Mouse (Mus musculus) macrophage (primary cell): ENCODE data around the gene Pigx. TPM values are rescaled to one million over a fixed set of nuclear protein-coding genes. Genes with fewer than 3 reads are reported as not detected.
A peak's percentile ranks its signal among the peaks of the same experiment; 100 is the strongest.
"Not testable (repeated sequence)": the region's sequence is repeated elsewhere in the genome, so short reads cannot be mapped to it uniquely, and the experiment has no call there.

Source experiments
- H3K27ac ChIP-seq: fragments of 350-480 bp; formaldehyde crosslinking; 2 replicates; pipeline ENCODE4 v1.9.0; 2021
- H3K36me3 ChIP-seq: fragments of 350-480 bp; formaldehyde crosslinking; 2 replicates; pipeline ENCODE4 v1.9.0; 2021; ENCODE audit errors: inconsistent target
- H3K4me3 ChIP-seq: fragments of 350-480 bp; formaldehyde crosslinking; 2 replicates; pipeline ENCODE4 v1.9.0; 2021; ENCODE audit errors: inconsistent target
- H3K79me2 ChIP-seq: fragments of 350-480 bp; formaldehyde crosslinking; 2 replicates; pipeline ENCODE4 v1.9.0; 2021; ENCODE audit errors: inconsistent target
- WGBS: methylation state at CpG from one replicate; pipeline ENCODE4 v1.1.7; 2026; ENCODE audit warnings: inconsistent platforms; ENCODE audit not compliant: missing documents; 5-methylcytosine and 5-hydroxymethylcytosine counted together
- polyA plus RNA-seq: library from polyadenylated mRNA; stranded (reverse); fragments of 250-400 nt; gene quantifications from 3 replicates; pipeline ENCODE4 v1.2.4, GENCODE M21; 2018; ENCODE audit warnings: inconsistent platforms

Pigx gene
- polyA plus RNA-seq, 1 experiment from 2014 or later, result 30.5 TPM

DNA sequence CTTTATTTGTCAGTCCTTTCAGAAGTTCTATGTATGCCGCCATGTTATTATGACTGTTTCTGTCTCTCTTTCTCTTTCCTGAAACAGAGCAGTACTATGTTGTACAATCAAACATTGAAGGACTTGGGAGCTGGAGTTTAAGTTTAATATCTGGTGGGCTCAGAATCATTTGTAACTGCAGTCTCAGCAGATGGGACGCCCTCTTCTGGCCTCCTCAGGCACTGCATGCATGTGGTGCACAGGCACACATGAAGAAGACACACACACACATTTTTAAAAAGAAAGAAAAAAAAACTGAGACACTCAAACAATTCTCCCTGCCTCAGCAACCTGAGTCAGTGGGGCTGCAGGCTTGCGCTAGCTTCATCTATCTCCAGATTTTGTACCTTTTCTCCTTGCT is 20.9 kb upstream of the Pigx start:
- Histone ChIP-seq H3K36me3 (no peaks in the 10 kb centered on the region), H3K79me2 (no peaks in the 10 kb centered on the region), H3K27ac (no peak overlapping the region), H3K4me3 (no peak overlapping the region)
- WGBS, result 100% methylated on average over 3 of the region's 3 CpGs

- Histone ChIP-seq H3K4me3 (no peak overlapping the region), H3K36me3 (no peaks in the 10 kb centered on the region), H3K27ac (no peak overlapping the region), H3K79me2 (no peaks in the 10 kb centered on the region)
- WGBS, result 86% methylated on average over 5 of the region's 5 CpGs
Observed at GRCm38 (mm10) chr16:32116186-32116585, 16.6 kb upstream of the Pigx start.

GRCm38 (mm10) chr16:32115781-32116180 is 16.2 kb upstream of the Pigx start:
- Histone ChIP-seq H3K4me3 (no peak overlapping the region), H3K36me3 (no peaks in the 10 kb centered on the region), H3K79me2 (no peaks in the 10 kb centered on the region), H3K27ac (peak overlapping the region; percentile 94)
- WGBS, result 69% methylated on average over 6 of the region's 6 CpGs

GRCm38 (mm10) chr16:32114968-32115695 is 15.6 kb upstream of the Pigx start:
- no peaks in the 10 kb centered on the region for H3K36me3 ChIP-seq
- peak overlapping the region; percentile 94 for H3K27ac ChIP-seq
- no peak overlapping the region for H3K4me3 ChIP-seq
- H3K79me2 ChIP-seq, result no peaks in the 10 kb centered on the region
- 21% methylated on average over 15 of the region's 15 CpGs for WGBS

DNA sequence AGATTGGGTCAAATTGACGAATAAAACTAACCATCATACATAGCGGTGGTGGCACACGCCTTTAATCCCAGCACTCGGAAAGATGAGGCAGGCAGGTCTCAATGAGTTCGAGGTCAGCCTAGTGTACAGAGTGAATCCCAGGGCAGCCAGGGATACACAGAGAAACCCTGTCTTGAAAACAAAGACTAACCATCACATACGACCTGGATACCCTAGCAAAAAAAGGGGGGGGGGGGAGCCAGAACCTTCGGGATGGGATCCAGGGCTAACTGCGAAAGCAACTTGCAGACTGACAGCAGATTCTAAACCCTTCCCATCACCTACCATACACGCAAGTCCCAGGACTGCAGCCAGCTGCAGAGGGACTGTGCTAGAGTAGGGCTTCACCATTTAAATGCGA is 14.9 kb upstream of the Pigx start:
- Histone ChIP-seq H3K79me2 (no peaks in the 10 kb centered on the region), H3K4me3 (no peak overlapping the region), H3K36me3 (no peaks in the 10 kb centered on the region), H3K27ac (peak overlapping the region; percentile 94)
- 83% methylated on average over 8 of the region's 10 CpGs for WGBS

DNA sequence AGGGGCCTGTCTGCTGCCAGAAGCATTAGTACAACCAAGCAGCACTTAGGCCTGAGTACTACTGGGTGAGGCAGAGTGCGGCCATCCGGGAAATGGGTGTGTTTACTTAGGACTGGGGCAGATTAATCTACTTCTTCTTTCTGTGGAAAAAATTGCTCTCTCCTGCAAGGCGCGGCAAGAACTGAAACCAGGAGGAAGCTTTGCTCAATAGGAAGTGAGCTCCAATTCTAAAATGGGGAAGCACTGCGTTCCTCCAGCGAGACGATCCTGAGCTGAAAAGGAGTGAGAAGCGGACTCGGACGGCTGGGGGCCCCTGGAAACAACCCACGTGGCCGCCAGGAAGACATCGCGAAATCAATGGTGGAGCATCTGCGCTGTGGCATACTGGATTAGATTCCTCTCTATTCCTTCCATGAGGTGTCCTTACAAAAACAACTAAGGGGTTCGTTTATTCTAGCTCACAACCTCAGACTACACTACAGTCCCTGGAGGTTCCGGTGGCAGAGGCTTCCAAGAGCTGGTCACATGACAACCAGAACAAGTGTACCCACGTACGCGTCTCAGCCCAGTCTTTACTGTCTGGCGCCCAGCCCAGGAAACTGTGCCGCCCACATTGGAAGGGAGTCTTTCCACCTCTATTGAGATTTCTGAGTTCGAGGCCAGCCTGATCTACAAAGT is 14.1 kb upstream of the Pigx start:
- Histone ChIP-seq H3K36me3 (no peaks in the 10 kb centered on the region), H3K27ac (peak overlapping the region; percentile 94), H3K4me3 (peak overlapping the region; percentile 5; the same call in 1 of the 2 replicates), H3K79me2 (no peaks in the 10 kb centered on the region)
- WGBS, result under 1% methylated on average over 23 of the region's 23 CpGs

- WGBS, result 80% methylated on average over 15 of the region's 15 CpGs
- no peaks in the 10 kb centered on the region for H3K79me2 ChIP-seq
- H3K4me3 ChIP-seq, result no peak overlapping the region
- H3K27ac ChIP-seq, result 0 out of 2 replicates have a peak overlapping the region, but pooled peaks have one; percentile 10
- no peaks in the 10 kb centered on the region for H3K36me3 ChIP-seq
Observed at GRCm38 (mm10) chr16:32110951-32111699, 11.6 kb upstream of the Pigx start.

GRCm38 (mm10) chr16:32108578-32108977 is 9.0 kb upstream of the Pigx start:
- 16% methylated on average over 2 of the region's 2 CpGs for WGBS
- Histone ChIP-seq H3K79me2 (no peaks in the 10 kb centered on the region), H3K36me3 (no peaks in the 10 kb centered on the region), H3K4me3 (no peak overlapping the region), H3K27ac (no peak overlapping the region)

DNA sequence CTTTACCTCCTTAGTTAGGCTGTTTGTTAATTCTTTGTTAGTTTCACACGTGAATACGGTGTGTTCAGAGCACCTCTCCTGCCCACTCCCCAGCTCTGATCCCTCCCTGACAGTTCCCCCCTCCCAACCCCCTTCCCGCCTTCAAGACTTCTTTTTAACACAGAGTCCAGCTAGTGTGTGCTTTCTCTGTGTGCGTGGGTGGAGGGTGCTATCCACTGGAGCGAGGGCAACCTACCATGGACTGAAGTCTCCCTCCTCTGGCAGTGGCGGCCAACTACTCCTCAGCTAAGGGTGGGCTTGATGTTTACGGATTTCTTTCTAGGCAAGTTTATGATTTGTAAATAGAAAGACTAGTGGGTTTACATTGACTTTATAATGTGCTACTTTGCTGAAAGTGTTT is 8.6 kb upstream of the Pigx start:
- 28% methylated on average over 7 of the region's 7 CpGs for WGBS
- no peaks in the 10 kb centered on the region for H3K36me3 ChIP-seq
- no peaks in the 10 kb centered on the region for H3K79me2 ChIP-seq
- H3K4me3 ChIP-seq, result no peak overlapping the region
- no peak overlapping the region for H3K27ac ChIP-seq

DNA sequence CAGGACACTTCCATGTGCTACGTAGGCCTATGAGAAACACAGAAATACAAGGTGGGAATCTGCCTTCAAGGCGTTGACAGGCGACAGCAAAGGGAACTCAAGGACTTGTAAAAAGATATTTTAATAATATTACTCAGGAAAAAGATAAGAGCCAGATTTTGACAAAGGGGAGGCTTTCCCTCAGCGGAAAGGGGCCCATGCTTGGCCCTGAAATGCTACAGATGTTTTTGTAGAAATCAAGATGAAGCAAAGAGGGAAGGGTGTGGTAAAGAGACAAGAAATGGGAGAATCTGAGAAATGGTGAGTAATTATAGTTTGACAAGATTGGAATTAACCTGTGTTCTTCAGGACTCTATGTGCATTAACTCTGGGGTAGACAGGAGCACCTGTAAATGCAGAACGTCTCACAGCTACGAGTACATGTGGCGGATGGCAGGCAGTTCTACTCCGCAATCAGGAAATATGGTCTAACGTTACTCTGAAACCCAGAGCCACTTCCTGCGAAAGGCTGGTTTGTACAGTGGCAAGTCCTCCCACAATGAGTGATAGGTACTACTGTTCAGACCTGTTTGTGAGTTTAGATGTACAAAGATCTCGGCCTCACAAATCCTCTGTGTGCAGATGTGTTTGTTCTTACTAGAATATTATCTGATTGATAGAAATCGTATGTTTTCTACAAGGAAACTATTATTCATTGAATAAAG is 8.0 kb upstream of the Pigx start:
- H3K79me2 ChIP-seq, result no peaks in the 10 kb centered on the region
- no peak overlapping the region for H3K27ac ChIP-seq
- 44% methylated on average over 12 of the region's 12 CpGs for WGBS
- H3K36me3 ChIP-seq, result no peaks in the 10 kb centered on the region
- no peak overlapping the region for H3K4me3 ChIP-seq

DNA sequence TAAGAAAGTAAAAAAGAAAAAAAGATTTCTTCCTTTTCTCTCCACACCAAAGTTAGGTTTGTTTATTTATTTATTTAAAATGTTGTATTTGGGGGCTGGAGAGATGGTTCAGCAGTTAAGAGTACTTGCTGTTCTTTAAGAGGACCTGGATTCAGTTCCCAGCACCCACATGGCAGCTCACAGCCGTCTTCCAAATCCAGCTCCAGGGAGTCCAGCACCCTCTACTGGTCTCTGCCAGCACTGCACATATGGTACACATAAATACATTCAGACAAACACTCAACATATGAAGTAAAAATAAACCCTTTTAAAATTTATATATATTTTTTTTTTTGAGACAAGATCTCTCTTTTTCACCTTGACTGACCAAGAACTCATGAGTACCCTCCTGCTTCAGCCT is 6.2 kb upstream of the Pigx start:
- WGBS, result 80% methylated on average over 1 of the region's 1 CpGs
- H3K27ac ChIP-seq, result no peak overlapping the region
- no peak overlapping the region for H3K4me3 ChIP-seq
- no peaks in the 10 kb centered on the region for H3K36me3 ChIP-seq
- no peaks in the 10 kb centered on the region for H3K79me2 ChIP-seq

GRCm38 (mm10) chr16:32102295-32102694 is 2.8 kb upstream of the Pigx start:
- Histone ChIP-seq H3K79me2 (peaks cover 8% of the 10 kb centered on the region; the same call in 1 of the 2 replicates), H3K36me3 (no peaks in the 10 kb centered on the region), H3K27ac (no peak overlapping the region), H3K4me3 (no peak overlapping the region)
- WGBS, result 78% methylated on average over 13 of the region's 13 CpGs

- Histone ChIP-seq H3K79me2 (peaks cover 13% of the 10 kb centered on the region; the same call in 1 of the 2 replicates), H3K36me3 (0 out of 2 replicates have a peak, but pooled peaks cover 4% of the 10 kb centered on the region), H3K4me3 (peak overlapping the region; percentile 60), H3K27ac (no peak overlapping the region)
- under 1% methylated on average over 38 of the region's 39 CpGs for WGBS
Observed at GRCm38 (mm10) chr16:32098897-32099637, 473 bp downstream of the Pigx start.

DNA sequence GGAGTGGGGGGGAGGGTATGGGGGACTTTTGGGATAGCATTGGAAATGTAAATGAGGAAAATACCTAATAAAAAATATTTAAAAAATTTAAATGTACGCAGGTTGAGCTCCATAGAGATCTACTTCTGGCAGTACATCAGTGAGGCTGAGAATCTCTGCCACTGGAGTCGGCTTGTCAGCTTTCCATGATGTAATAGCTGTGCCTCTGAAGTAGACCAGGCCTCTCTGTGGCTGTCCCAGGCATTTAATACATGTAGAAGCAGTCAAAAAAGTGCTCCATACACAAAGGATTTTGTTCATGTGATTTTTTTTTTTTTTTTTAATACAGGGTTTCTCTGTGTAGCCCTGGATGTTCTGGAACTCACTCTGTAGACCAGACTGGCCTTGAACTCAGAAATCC is 1.8 kb downstream of the Pigx start:
- H3K36me3 ChIP-seq, H3K4me3 ChIP-seq, H3K27ac ChIP-seq: not testable (repeated sequence)
- H3K79me2 ChIP-seq, result peaks cover 13% of the 10 kb centered on the region; the same call in 1 of the 2 replicates
- WGBS, result 89% methylated on average over 2 of the region's 2 CpGs
